Mouse (Mus musculus): ENCODE data around the gene Zfp84.

DNA sequence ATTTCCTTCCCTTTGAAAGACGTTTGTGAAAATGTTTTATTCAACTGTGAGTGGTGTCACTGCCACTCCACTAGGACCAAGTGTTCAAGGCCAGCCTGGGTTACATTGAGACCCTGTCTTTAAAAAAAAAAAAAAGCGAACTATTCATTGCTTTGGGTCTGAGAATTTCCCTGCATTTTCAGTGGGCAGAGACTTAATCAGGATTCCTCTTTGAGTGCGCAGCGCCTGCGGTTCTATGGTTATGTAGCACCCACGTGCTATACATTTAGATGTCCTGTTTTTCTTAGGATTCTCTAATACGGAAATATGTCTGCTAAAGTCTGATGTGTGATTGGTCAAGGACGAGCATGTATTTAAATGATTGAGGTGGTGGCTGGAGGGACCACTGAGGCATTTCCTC lies 16.7 kb downstream of the Zfp84 start:
- no peak for TF ChIP-seq CTCF (IDR thresholded peaks at IDR 0.05 in 2 of 3, conservative IDR thresholded peaks at IDR 0.05 in 1 of 3; ENCODE audit: control insufficient read depth in 1 of 3, insufficient read depth in 1 of 3, low read depth in 2 of 3, low read length in 3 of 3, poor library complexity in 1 of 3, severe bottlenecking in 1 of 3)
- TF ChIP-seq UBTF (IDR thresholded peaks at IDR 0.05; ENCODE audit: borderline replicate concordance, insufficient read depth, low read depth, low read length) = no peak
- TF ChIP-seq BHLHE40 (IDR thresholded peaks at IDR 0.05; ENCODE audit: borderline replicate concordance, low read depth, low read length) = no peak
- TF ChIP-seq RAD21 (IDR thresholded peaks at IDR 0.05; ENCODE audit: low read depth, low read length) = no peak
- no peak for TF ChIP-seq POLR2A (IDR thresholded peaks at IDR 0.05; ENCODE audit: control insufficient read depth in 1 of 2, insufficient read depth in 1 of 2, low read depth in 1 of 2, low read length in 2 of 2, poor library complexity in 1 of 2)
- peak; percentile 80 for TF ChIP-seq ZNF384 (IDR thresholded peaks at IDR 0.05; ENCODE audit: low read depth, low read length)
- TF ChIP-seq ELF1 (IDR thresholded peaks at IDR 0.05; ENCODE audit: low read depth, low read length) = no peak
- no peak for TF ChIP-seq MYC (IDR thresholded peaks at IDR 0.05; ENCODE audit: low read depth, low read length)
- TF ChIP-seq HCFC1 (IDR thresholded peaks at IDR 0.05; ENCODE audit: low read depth, low read length) = no peak
- no peak for TF ChIP-seq GATA1 (IDR thresholded peaks at IDR 0.05; ENCODE audit: low read depth, low read length)
- TF ChIP-seq USF2 (IDR thresholded peaks at IDR 0.05; ENCODE audit: borderline replicate concordance in 1 of 2, insufficient read depth in 1 of 2, low read depth in 1 of 2, low read length in 2 of 2) = no peak
- TF ChIP-seq MEF2A (IDR thresholded peaks at IDR 0.05; ENCODE audit: extremely low read depth, insufficient replicate concordance, low read depth, low read length, poor library complexity, severe bottlenecking) = no peak
- TF ChIP-seq MAZ (IDR thresholded peaks at IDR 0.05; ENCODE audit: low read depth, low read length) = no peak

All from MEL (cell line).